In genomic region chr10:45412144-45412543, GRCm38 (mm10) we compare ENCODE assay signal across 26 mouse cellular contexts.
"Had no signal": no experiment of that assay in that cellular context is flagged by ENCODE, and none has a peak within 500 bp of the region (broad histone marks: within the 10 kb centered on the region; RNA-seq: fewer than 3 reads in every experiment).

No protein-coding gene starts in this region.

- H3K9me3 ChIP-seq: heart, embryonic 13.5 days; heart, embryonic 15.5 days; kidney, embryonic 15.5 days; limb, embryonic 13.5 days; limb, embryonic 15.5 days; liver, embryonic 12.5 days had no signal

- H3K4me2 ChIP-seq: heart, embryonic 11.5 days; heart, embryonic 13.5 days; heart, embryonic 15.5 days; hindbrain, embryonic 14.5 days; kidney, embryonic 15.5 days; limb, embryonic 13.5 days; limb, embryonic 15.5 days; liver, embryonic 12.5 days had no signal

- H3K27me3 ChIP-seq: heart, embryonic 13.5 days; heart, embryonic 15.5 days; kidney, embryonic 15.5 days; limb, embryonic 13.5 days; limb, embryonic 15.5 days; liver, embryonic 12.5 days had no signal

- DNase-seq: gastrocnemius, postnatal 14 days; gastrocnemius, postnatal 36 days; heart, adult 11 months; heart, adult 2 months; heart, postnatal 14 days; heart, postnatal 36 days; kidney, adult 11 months; kidney, adult 2 months; kidney, adult 9 months; kidney, postnatal 14 days; kidney, postnatal 36 days; layer of hippocampus, adult 9-11 months; layer of hippocampus, postnatal 36 days; left cerebral cortex, postnatal 4 days had no signal

- H3K4me1 ChIP-seq: heart, embryonic 13.5 days; heart, embryonic 15.5 days; kidney, embryonic 15.5 days; limb, embryonic 13.5 days; limb, embryonic 15.5 days; liver, embryonic 12.5 days had no signal

- H3K9ac ChIP-seq: heart, embryonic 13.5 days; heart, embryonic 15.5 days; hindbrain, embryonic 14.5 days; kidney, embryonic 15.5 days; limb, embryonic 13.5 days; limb, embryonic 15.5 days; liver, embryonic 12.5 days; liver, embryonic 14.5 days had no signal

- H3K27ac ChIP-seq: heart, adult 2 months; heart, embryonic 13.5 days; heart, embryonic 15.5 days; hindbrain, embryonic 14.5 days; hindbrain, postnatal 0 days; kidney, embryonic 15.5 days; kidney, postnatal 0 days; limb, embryonic 13.5 days; limb, embryonic 15.5 days; liver, embryonic 12.5 days; liver, embryonic 14.5 days had no signal

- H3K4me3 ChIP-seq: heart, adult 2 months; heart, embryonic 13.5 days; heart, embryonic 15.5 days; kidney, embryonic 15.5 days; limb, embryonic 13.5 days; limb, embryonic 15.5 days; liver, embryonic 12.5 days had no signal

- H3K36me3 ChIP-seq: heart, embryonic 13.5 days; heart, embryonic 15.5 days; kidney, embryonic 15.5 days; limb, embryonic 13.5 days; limb, embryonic 15.5 days had no signal

- ATAC-seq: hindbrain, postnatal 0 days; intestine, embryonic 16.5 days; liver, embryonic 12.5 days had no signal
